Mouse (Mus musculus): ENCODE results near the gene Atf3.

Gene Atf3

GRCm38 (mm10) chr1:191230355-191230931 is 12.6 kb upstream of the Atf3 start:
- DNase-seq (ENCODE audit: low read depth, low spot score): no peak

GRCm38 (mm10) chr1:191226570-191226969 is 8.7 kb upstream of the Atf3 start:
- DNase-seq (ENCODE audit: low read depth, low spot score): no peak

GRCm38 (mm10) chr1:191225771-191226170 is 7.9 kb upstream of the Atf3 start:
- DNase-seq (ENCODE audit: low read depth, low spot score): no peak

- DNase-seq (ENCODE audit: low read depth, low spot score): peak; percentile 87
Observed at GRCm38 (mm10) chr1:191224981-191225703, 7.3 kb upstream of the Atf3 start.

- DNase-seq (ENCODE audit: low read depth, low spot score): peak; percentile 96
Observed at GRCm38 (mm10) chr1:191224302-191224980, 6.6 kb upstream of the Atf3 start.

- DNase-seq (ENCODE audit: low read depth, low spot score): no peak
Observed at GRCm38 (mm10) chr1:191223930-191224301, 6.1 kb upstream of the Atf3 start.

- DNase-seq (ENCODE audit: low read depth, low spot score): no peak
Observed at GRCm38 (mm10) chr1:191222031-191222430, 4.2 kb upstream of the Atf3 start.

GRCm38 (mm10) chr1:191220588-191220987 is 2.7 kb upstream of the Atf3 start:
- no peak for DNase-seq (ENCODE audit: low read depth, low spot score)

- DNase-seq (ENCODE audit: low read depth, low spot score): no peak
Observed at GRCm38 (mm10) chr1:191219748-191220147, 1.9 kb upstream of the Atf3 start.

GRCm38 (mm10) chr1:191218583-191218982 is 744 bp upstream of the Atf3 start:
- DNase-seq (ENCODE audit: low read depth, low spot score): no peak

GRCm38 (mm10) chr1:191215776-191216661 is 1.8 kb downstream of the Atf3 start:
- DNase-seq (ENCODE audit: low read depth, low spot score): no peak

GRCm38 (mm10) chr1:191211096-191211495 is 6.7 kb downstream of the Atf3 start:
- DNase-seq (ENCODE audit: low read depth, low spot score): no peak

GRCm38 (mm10) chr1:191205791-191206190 is 12.0 kb downstream of the Atf3 start:
- DNase-seq (ENCODE audit: low read depth, low spot score): no peak

- no peak for DNase-seq (ENCODE audit: low read depth, low spot score)
Observed at GRCm38 (mm10) chr1:191204876-191205275, 13.0 kb downstream of the Atf3 start.

- no peak for DNase-seq (ENCODE audit: low read depth, low spot score)
Observed at GRCm38 (mm10) chr1:191203496-191203895, 14.3 kb downstream of the Atf3 start.

GRCm38 (mm10) chr1:191202208-191202952 is 15.5 kb downstream of the Atf3 start:
- DNase-seq (ENCODE audit: low read depth, low spot score): no peak

GRCm38 (mm10) chr1:191200816-191201602 is 16.8 kb downstream of the Atf3 start:
- DNase-seq (ENCODE audit: low read depth, low spot score): no peak

- no peak for DNase-seq (ENCODE audit: low read depth, low spot score)
Observed at GRCm38 (mm10) chr1:191197916-191198315, 19.9 kb downstream of the Atf3 start.

GRCm38 (mm10) chr1:191196016-191196415 is 21.8 kb downstream of the Atf3 start:
- no peak for DNase-seq (ENCODE audit: low read depth, low spot score)

- DNase-seq (ENCODE audit: low read depth, low spot score): peak; percentile 88
Observed at GRCm38 (mm10) chr1:191193657-191194424, 24.0 kb downstream of the Atf3 start.
